Mouse (Mus musculus) heart, adult 11 months (tissue): ENCODE data around the gene Erfe.
A peak's percentile ranks its signal among the peaks of the same experiment; 100 is the strongest.

ENCODE experiments used
- DNase-seq: peaks from one replicate; pipeline ENCODE4 v3.0.0; 2022

Erfe gene

DNA sequence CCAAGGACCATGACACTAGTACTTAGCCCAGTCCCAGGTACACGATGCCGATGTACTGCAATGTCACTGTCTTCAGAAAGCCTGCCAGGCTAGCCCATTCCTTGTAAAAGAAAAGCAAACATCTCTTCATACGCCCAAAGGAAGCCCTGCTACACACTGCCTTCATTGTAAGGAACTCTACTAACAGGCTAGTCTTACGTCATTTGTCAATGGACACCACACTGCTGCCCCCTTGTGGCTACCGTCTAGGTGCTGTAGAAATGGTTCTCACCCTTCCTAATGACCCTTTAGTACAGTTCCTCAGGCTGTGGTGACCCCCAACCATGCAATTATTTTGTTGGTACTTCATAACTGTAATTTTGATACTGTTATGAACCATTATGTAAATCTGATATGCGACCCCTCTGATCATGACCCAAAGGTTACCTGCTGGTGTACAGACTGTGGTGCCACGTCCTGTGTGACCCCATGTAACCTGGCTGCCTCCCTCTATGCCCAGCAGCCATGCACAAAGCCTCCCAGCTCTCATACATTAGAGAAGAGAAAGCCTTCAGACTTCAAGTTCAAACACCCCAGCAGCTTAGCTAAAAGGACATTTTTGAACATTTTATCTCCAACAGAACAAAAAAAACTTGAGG lies 14.3 kb downstream of the Erfe start:
- no peak for DNase-seq

DNA sequence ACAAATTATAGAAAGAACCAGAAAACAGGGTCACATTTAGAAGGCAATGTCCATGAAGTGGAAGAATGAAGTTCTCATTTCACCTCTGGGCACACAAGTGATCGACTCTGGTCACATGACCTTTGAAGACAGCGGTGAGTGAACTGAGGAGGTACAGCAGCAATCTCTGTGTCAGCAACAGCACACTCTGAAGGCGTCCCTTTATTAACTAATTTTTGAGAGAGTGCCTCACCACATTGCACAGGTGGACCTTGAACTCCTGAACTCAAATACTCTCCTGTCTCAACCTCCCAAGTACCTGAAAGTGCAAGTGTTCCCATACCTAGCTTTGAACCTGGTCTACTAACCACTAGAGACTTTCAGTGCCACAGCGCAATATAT lies 14.9 kb downstream of the Erfe start:
- no peak for DNase-seq

DNA sequence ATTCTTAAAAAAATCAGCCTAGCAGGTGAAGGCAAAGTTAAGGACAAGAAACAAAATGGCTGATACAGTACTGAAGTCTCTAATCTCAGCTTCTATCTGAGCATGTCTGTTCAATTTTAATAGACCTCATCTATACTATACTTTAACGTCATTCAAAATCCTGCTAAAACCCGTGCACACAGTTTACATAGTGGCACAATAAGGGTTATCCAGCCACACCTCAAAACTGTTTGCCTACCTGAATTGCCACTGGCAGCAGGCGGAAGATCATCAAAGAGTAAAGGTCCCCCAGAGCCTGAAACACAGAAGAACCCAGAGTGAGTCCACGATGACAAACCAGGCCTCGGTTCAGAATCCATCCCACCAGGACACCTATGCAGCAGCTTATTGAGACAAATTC lies 24.1 kb downstream of the Erfe start:
- DNase-seq, result no peak

DNA sequence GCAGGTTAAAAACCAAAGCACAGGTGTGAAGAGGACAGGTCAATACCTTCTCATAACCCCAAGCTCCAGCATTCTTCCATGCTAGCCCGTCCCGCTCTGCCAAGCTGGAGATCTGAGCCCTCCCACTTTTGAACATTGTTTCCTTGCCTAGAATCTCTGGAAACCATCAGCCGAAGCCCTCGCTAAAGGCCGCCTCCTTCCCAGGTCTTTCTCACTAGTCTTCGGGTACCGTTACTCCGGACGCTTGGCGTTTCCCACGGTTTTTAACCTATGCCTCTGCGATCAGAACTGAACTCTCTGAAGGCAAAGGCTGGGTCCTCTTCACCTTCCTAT lies 31.7 kb downstream of the Erfe start:
- DNase-seq, result peak; percentile 90

DNA sequence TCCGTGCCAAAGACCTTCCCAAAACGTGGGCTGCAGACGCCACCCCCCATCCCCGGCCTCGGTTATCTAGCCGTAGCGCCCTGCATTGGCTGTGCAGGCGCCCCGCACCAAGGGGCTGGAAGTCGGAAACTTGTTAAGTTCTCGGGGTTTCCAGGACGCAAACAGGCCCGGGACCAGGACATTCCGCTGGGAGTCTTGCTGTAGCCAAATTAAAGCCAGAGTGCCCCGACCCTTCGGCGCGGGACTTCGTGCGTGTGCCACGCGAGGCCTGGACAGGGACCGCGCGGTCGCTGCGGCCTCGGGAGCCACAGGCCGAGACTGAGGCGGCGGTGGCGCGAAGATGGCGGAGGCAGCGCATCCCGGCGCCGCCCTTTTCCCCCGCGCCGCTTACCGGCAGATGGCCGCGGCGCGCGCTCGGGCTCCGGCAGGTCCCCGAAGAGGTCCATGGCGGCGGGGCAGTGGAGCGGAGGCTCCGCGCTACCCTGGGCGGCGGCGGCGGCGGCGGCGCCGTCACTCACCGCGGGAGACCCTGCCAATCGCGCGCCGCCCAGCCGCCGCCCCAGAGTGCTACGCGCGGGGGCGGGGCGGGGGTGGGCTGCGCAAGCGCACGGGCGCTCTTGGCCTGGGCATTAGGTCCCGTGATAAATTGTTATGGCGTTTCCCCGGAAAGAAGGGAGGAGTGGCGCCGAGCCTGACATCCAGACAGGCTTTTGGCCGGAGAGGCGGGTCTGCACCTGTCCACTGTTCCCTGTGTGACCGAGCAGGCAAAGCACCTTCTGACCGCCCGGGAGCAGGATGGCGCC lies 32.2 kb downstream of the Erfe start, which contains the start of gene Ilkap:
TSS of gene Ilkap (minus strand) at position 556 of the 803 bp plus-strand sequence.
- DNase-seq, result peak; percentile 99

DNA sequence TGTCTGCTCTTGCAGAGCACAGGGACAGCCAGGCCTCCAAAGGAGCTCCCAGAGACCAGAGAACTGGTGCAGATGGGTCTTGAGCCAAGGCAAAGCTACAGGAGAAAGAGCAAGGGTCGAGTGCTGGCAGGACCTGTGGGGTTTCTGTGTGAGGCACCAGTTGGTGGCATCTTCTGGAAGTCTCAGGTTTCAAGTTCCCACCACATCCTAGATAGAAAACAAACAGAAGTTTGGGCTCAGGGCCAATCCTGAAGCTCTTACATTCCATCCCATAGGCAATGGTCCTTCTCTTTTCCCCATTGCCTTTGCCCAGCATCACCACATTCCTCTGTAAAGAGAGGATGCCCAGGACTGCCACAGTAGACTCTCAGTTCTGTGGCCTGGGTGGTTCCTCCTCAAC lies 38.7 kb downstream of the Erfe start:
- no peak for DNase-seq

DNA sequence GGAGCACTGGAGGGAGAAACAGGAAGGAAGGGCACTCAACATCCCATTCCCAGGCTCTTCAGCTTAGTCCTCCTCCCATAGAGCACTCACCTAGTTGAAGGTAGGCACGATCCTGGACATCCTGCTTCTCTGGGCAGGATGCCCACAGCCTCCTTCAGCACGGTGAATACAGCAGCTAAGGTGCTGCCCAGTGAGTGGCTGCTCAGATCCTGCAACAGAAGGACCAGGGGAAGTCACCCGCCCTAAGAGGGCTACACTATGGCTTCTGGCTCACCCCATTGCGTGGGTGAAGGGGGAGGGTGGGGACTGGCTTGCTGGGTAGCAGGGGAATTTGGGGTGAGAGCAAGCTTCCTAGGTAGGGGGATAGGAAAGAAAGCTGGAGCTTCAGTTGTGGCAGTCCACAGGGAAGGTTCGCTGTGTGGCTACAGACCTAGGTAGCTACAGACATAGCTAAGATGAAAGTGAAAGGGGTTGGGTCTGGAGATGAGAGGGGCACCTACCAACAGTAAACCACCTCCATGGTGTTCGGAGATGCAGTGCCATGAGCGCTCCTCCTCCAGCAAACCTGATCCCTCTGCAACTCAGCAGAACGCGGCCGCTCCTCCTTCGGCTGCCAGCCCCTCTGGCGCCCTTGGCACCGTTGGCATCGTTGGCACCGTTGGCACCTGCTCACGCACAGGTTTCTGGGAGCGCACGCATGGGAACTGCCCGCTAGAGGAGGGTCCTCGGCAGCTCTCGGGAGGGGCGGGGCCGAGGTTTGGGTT lies 39.4 kb downstream of the Erfe start:
- no peak for DNase-seq

DNA sequence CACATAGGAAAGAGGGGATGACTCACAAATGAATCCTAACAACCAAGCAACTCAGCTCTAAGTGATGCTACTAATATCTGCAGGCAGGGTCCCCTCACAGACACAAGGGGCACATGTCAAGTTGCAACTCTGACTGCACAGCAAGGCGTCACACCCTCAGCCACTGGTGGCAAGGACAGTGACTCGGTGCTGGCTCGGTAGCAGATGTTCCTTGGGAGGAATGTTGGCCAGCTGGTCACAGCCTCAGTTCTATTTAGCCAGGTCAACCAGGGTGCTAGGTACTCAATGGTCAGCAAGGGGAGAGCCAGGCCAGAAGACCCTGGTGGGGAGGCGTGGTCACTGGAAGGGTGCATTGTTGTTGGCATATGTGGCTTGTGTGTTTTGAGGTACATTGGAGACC lies 41.6 kb downstream of the Erfe start:
- DNase-seq, result no peak

DNA sequence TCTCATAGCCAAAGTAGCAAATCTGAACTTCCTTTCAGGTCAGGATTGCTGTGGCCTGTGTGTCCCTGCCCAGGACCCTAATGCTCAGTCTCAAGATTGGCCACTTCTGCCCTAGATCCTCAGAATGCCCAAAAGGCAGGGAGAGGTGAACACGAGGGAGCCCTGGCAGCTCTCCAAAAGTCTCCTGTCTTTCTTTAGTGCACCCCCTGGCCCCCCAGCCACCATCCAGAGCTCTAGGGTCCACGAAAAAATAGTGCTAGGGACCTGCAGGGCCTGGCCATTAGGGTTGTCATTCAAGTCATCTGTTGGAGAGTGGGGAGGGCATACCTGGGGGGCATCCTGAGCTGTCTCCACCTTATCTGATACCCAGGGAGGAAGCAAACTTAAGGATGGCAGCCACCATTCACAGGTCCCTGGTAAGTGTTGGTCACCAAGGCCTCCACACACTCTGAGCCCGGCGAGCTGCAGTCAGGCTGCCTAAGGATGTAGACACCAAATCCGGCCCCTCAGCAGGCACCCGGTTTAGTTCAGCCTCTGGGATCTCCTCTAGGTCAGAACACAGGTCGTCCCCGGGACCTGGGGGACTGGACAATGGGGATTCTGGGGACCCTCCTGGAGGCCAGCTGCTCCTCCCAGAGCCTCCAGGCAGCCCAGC lies 45.5 kb downstream of the Erfe start:
- no peak for DNase-seq

DNA sequence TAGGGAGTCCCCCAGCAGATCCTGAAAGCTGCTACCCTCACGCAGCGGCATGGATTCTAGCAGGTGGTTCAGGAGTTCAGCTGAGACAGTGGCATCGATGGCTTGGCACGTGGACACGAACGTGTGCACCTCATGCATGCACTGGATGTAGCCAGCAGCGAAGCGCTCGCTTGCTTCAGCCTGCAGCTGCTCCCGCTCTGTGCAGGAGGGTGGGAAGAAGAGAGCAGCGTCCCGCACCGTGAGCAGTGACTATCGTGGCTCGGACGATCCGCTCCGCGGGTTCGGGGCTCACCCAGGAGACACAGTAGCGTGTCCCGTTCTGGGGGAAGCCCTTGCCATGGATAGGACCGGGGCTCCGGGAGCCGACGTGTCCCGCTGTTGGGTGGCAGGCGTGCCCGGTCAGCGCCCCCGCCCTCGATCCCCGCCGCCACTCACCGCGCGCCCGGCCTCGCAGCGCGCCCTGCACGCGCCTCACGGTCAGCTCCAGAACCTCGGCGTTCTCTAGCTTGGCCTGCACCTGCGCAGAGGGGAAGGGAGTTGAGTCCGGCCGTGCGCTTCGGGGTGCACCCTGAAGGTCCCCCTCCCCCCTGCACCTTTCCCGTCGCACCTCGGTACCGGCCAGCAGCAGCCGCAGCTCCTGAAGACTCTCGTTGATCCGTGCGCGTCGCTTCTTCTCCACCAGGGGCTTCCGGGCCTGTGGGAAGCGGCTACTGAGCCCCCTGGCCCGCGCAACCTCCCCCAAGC lies 46.2 kb downstream of the Erfe start:
- DNase-seq, result peak; percentile 95

DNA sequence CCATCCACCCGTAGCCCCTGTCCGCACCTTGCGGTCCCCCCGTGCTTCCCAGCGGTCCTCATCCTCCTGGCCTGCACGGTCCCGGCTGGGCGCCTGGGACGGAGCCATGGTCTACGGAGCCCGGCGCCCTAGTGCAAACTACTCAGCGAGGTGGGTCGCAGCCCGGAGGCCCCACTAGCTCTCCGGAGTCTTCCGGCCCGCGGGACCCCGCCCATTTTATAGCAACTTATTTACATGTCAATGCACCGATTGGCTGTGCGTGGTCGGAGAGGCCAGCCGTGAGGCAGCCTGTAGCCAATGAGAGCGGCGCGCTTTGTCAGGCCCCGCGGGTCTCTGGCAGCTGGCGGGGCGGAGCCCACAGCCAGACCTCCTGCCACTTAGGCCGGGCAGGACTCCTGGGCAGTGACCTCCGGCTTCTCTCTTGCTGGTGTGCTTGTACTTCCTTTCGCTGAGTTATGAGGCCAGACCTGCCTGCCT lies 46.8 kb downstream of the Erfe start:
- peak; percentile 100 for DNase-seq

DNA sequence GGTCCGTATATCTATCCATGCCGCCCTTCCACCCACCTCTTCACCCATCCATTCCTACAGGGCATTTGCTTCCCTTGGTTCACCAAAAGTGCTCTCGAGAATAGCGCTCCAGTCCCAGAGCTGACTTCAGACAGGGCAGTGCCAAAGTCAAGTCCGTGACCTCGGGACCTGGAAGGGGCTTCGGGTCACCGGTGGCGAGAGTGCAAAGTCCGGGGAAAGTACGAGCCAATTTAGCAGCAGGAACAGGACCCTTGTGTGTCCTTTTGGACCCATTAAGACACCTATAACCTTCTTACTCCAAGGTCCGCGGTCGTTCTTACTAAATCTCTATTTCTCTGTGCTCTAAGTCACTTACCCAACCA lies 47.3 kb downstream of the Erfe start:
- no peak for DNase-seq

DNA sequence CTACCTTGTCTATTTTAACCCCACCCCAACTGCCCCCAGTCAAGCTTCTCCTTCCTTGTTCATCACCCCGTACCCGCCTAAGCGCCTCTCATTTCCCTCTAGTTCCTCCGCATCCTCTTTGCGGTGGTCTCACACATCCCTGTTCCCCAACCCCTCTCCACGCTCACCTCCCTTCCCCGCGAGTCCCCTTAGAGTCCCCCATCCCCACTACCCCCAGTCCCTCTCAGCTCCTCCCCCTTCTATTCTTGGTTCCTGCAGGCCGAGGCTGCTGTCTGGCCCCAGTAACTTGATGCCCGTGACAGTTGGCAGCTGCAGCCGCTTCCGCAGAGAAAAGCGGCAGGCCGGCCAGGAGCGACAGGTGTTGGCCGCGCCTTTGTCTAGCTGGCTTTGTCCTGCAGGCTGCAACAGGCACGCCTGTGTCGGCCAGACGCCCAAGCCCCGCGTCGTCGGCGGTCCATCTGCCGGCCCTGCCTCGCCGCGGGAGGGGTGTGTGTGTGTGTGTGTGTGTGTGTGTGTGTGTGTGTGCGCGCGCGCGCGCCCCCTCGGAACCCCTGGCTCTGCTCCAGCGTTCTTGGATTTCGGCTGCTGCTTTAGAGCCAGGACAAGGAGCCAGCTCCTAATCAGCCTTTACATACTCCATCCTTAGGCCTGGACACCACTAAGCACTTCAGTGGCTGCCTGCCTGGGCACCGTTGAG lies 47.8 kb downstream of the Erfe start, which contains the start of gene Hes6:
TSS of gene Hes6 (minus strand) at position 141 of the 697 bp plus-strand sequence.
- peak; percentile 99 for DNase-seq

DNA sequence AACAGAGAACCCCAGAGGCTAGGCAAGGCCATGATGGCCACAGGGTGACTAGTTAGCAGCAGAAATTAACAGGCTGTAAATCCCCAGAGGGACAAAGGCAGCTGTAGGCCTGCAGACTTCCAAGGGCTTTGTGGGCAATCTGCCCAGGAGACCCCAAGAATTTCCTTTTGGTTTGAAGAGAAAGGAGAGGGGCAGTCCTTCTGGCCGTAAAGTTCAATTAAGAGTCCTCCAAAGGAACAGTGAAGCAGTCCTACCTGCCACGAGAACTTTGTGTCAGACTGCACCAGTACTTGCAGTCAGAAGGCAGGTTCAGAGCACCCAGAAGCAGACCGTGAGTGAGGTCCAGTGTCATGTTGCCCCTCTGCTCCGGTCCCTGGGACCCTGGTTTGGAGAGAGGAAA lies 48.7 kb downstream of the Erfe start:
- no peak for DNase-seq

DNA sequence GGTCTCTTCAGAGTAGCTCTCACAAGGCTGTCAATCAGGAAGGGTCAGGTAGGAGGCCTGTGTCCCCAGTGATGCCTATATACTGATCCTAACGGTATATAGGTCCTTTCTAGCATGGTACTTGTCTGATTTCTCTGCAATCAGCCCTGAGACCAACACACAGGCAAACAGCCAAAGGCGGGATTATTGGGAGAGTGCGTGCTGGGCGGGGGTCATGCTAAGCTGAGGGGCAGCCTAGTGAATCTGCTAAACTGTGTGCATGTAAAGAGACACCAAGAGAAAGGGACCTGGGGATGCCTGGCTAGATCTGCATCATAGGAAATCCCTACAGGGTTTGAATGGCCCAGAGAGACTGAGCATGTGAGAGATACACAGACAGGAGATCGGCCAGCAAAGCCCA lies 49.1 kb downstream of the Erfe start:
- DNase-seq, result no peak

DNA sequence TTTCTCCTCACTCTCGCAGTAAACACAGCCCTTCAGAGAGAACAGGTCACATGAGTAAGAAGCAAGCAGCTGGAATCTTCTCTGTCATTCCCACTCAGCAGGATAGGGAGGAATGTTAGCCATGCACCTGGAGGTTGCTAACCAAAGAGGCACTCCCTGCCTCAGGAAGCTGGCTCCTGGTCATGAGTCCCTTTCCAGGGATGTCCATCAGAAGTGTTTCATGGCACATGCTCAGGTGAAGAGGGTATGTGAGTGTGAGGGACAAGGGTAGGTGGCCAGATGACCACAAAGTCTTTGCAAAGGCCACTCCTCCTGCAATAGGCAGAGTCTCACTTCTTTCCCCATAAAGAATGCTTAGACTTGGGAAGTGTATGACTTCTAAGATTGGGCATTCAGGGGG lies 51.8 kb downstream of the Erfe start:
- DNase-seq, result peak; percentile 91

DNA sequence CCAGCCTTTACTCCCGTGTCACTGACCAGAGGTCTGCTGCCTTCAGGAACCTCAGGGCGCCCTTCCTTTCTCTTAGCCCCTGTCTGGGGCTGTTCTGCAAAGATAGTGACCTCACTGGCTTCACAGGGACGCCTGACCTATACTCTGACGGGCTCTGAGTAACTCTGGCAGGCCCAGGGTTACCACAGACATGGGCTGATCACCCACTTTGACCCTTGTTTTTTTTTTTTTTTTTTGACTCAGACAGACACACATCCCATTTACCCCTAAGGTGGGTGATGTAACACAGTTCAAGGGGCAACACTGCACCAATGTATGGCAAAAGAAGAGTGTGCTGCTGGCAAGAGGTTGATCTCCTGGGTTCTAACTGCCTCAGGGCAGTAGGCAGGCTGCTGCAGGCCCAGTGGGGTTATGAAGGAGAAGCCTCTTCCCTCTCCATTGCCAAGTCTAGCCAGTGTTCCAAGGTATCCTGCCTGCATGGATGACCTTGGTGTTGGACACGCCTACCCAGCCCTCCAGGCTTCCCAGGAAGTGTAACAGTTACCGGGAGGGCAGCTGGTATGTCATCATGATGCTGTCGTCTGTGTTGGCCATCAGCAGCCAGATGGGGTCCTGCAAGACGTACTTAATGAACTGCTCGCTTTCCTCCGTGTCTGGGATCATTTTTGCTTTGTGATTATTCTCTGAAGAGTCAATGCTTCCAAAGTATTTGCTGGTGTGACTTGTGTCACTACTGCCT lies 53.8 kb downstream of the Erfe start:
- DNase-seq, result peak; percentile 80

DNA sequence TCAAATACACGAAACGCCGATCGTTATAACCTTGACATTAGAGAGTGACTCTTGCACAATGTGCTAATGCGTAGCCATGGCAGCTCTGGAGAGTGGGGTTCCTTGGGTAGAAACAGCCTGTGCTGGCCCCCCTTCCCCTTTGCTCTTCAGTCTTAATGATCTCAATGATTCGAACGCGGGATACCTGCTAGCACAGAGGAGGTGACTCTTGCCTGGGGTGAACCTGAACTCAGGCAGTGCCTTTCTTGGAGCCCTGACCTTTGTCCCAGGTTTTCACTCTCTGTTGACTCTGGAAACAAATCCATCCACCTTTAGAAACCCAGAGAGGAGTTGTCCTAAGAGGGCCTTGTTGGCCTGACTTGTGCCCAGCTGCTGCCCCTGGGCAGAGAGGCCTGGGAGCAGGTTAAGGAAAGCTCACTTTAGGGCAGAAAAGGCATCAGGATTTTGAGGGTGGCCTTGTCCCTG lies 54.4 kb downstream of the Erfe start:
- DNase-seq, result no peak
